Mouse (Mus musculus) E14TG2a.4 (cell line): ENCODE results near the gene Col25a1.

Experiments used
- CTCF ChIP-seq: conservative IDR thresholded peaks from 2 replicates; pipeline ENCODE4 v1.5.1; 2014; ENCODE audit warnings: low read length
- NANOG ChIP-seq: IDR thresholded peaks from 2 replicates; pipeline ENCODE4 v1.6.1; 2014; ENCODE audit warnings: borderline replicate concordance, low read length, mixed read lengths
- POU5F1 ChIP-seq: IDR thresholded peaks from 2 replicates; pipeline ENCODE4 v1.6.1; 2014; ENCODE audit warnings: low read length, borderline replicate concordance

DNA sequence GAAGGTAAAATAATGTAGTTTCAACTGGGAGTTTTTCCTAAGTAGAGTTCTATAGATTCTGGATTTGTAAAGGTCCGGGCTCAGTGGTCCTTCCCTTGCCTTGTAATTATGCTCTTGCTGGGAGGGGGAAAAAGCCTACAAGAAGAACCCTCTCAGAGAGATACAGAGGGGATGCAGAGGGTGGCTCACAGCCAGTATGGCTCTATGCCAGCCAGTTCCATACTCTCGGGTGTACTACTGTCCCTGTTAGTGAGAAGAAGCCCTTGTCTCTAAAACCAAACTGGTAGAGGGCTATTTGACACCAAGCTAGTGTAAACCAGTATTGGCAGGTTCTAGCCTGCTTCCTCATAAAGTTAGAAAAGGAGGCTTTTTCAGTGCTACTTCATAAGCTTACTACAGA, 48.0 kb upstream of the Col25a1 start:
- no peak for TF ChIP-seq CTCF
- no peak for TF ChIP-seq NANOG
- no peak for TF ChIP-seq POU5F1
